Mouse (Mus musculus) embryonic facial prominence, embryonic 12.5 days (tissue): ENCODE data around the gene Pde1c. TPM values are rescaled to one million over a fixed set of nuclear protein-coding genes. Genes with fewer than 3 reads are reported as not detected.

ENCODE experiments used
- microRNA-seq: library from miRNA; unstranded; fragments of <30 nt; microRNA quantifications from one replicate; pipeline ENCODE4, GENCODE M21; 2017
- polyA plus RNA-seq: library from polyadenylated mRNA; unstranded; fragments of >200 nt; fragmentation: Nextera tagmentation; extraction: Ambion mirVana; gene quantifications from 2 replicates; pipeline ENCODE4 v1.2.1, GENCODE M21; 2016

Pde1c gene
- polyA plus RNA-seq, 1 experiment from 2014 or later = 5.9 TPM

Small RNA genes lying within 50 kb of the gene (microRNA-seq; reads per million reads assigned to microRNA genes)
- gene Gm44413 = not detected

Other genes with a start within 250 kb of the Pde1c start
- 179 and 185 TPM in 2 replicates for gene Lsm5, start 135.6 kb upstream of the Pde1c start, polyA plus RNA-seq
- gene Avl9, start 145.8 kb upstream of the Pde1c start, polyA plus RNA-seq = 19.4 and 20.1 TPM in 2 replicates
- 44.8 and 45.6 TPM in 2 replicates for gene Kbtbd2, start 228.7 kb upstream of the Pde1c start, polyA plus RNA-seq